Mouse (Mus musculus): ENCODE measurements around the gene Pou6f1.

- no peak for TF ChIP-seq CTCF (IDR thresholded peaks at IDR 0.05; ENCODE audit: low read depth)
- no peak for TF ChIP-seq EP300 (optimal IDR thresholded peaks at IDR 0.05)
Measured at GRCm38 (mm10) chr15:100642451-100642850, 42.7 kb upstream of the Pou6f1 start.

All from stomach, postnatal 0 days (tissue).